Mouse (Mus musculus): ENCODE data around the gene Kng1. TPM values are rescaled to one million over a fixed set of nuclear protein-coding genes. Genes with fewer than 3 reads are reported as not detected.
"Not testable (repeated sequence)": the region's sequence is repeated elsewhere in the genome, so short reads cannot be mapped to it uniquely, and the experiment has no call there.

Gene Kng1
- polyA plus RNA-seq, 1 experiment from 2014 or later, result 0.47 TPM

DNA sequence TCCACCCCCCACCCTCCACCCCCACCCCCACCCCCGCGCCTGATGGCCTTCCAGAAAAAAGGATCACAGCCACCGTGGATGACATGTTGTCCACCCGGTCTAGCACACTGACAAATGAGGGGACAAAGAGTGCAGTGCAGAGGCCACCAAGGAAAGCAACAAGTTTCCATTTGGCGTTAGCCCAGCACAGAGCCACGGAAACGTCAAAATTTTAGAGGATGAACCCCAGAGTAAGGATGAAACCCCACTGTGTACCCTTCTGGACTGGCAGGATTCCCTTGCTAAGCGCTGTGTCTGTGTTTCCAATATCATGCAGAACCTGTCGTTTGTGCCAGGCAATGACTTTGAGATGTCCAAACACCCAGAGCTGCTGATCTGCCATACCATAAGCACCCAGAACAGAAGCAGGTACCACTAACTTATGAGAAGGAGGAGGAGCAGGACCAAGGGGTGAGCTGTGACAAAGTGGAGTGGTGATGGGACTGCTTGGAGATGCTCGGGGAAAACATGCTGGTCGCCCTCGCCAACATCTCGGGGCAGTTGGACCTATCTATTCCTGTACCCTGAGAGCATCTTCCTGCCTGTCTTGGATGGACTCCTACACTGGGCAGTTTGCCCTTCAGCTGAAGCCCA lies 35.8 kb downstream of the Kng1 start:
- Histone ChIP-seq H3K4me3 (ENCODE audit: low read depth, low read length) (no peak overlapping the region), H3K4me2 (replicated peaks; ENCODE audit: low read depth, low read length) (no peak overlapping the region), H3K27ac (ENCODE audit: low read length) (no peak overlapping the region), H3K9ac (replicated peaks; ENCODE audit: low read depth) (no peak overlapping the region), H3K4me1 (ENCODE audit: insufficient read depth, low read depth, low read length) (no peaks in the 10 kb centered on the region), H3K27me3 (replicated peaks; ENCODE audit: insufficient read depth, low read length) (no peaks in the 10 kb centered on the region), H3K36me3 (ENCODE audit: insufficient read depth, low read length) (no peaks in the 10 kb centered on the region), H3K9me3 (ENCODE audit: low read length) (no peaks in the 10 kb centered on the region)
- ATAC-seq, result no peak
- DNase-seq (ENCODE audit: low spot score), result no peak
- WGBS, result 68% methylated on average over 13 of the region's 13 CpGs
- TF ChIP-seq EP300 (IDR thresholded peaks at IDR 0.05), result no peak
- no peak for TF ChIP-seq CTCF (IDR thresholded peaks at IDR 0.05)

DNA sequence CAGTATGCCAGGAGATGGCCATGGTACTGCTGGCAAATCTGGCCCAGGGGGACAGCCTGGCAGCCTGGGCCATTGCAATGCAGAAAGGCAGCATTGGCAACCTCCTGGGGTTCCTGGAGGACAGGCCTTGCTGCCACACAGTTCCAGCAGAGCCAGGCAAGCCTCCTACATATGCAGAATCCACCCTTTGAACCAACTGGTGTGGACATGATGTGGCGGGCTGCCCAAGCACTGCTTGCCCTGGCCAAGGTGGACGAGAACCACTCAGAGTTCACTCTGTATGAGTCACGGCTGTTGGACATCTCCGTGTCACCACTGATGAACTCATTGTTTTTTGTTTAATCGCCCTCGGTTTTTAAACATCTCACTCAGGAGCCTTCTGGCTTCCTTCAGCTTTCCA lies 36.5 kb downstream of the Kng1 start:
- no peaks in the 10 kb centered on the region for H3K4me1 ChIP-seq (ENCODE audit: insufficient read depth, low read depth, low read length)
- no peak overlapping the region for H3K4me2 ChIP-seq (replicated peaks; ENCODE audit: low read depth, low read length)
- no peak overlapping the region for H3K27ac ChIP-seq (ENCODE audit: low read length)
- no peaks in the 10 kb centered on the region for H3K36me3 ChIP-seq (ENCODE audit: insufficient read depth, low read length)
- no peak overlapping the region for H3K9ac ChIP-seq (replicated peaks; ENCODE audit: low read depth)
- ATAC-seq, result no peak
- no peaks in the 10 kb centered on the region for H3K9me3 ChIP-seq (ENCODE audit: low read length)
- TF ChIP-seq EP300 (IDR thresholded peaks at IDR 0.05), result no peak
- H3K4me3 ChIP-seq (ENCODE audit: low read depth, low read length), result no peak overlapping the region
- 69% methylated on average over 6 of the region's 6 CpGs for WGBS
- no peaks in the 10 kb centered on the region for H3K27me3 ChIP-seq (replicated peaks; ENCODE audit: insufficient read depth, low read length)
- no peak for DNase-seq (ENCODE audit: low spot score)

DNA sequence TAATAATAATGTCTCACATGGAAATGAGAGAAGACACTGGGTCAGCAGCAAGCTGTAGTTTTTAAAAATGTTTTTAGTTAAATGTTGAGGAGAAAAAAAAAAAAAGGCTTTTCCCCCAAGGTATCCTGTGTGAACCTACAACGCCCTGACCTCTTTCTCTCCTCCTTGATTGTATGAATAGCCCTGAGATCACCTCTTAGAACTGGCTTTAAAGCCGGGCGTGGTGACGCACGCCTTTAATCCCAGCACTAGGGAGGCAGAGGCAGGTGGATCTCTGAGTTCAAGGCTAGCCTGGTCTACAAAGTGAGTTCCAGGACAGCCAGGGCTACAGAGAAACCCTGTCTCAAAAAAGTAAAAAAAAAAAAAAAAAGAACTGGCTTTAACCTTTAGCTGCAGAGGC lies 37.9 kb downstream of the Kng1 start:
- not testable (repeated sequence) for H3K27me3 ChIP-seq (replicated peaks; ENCODE audit: insufficient read depth, low read length); ATAC-seq; H3K4me1 ChIP-seq (ENCODE audit: insufficient read depth, low read depth, low read length); H3K4me2 ChIP-seq (replicated peaks; ENCODE audit: low read depth, low read length); H3K9ac ChIP-seq (replicated peaks; ENCODE audit: low read depth); H3K27ac ChIP-seq (ENCODE audit: low read length); DNase-seq (ENCODE audit: low spot score); H3K36me3 ChIP-seq (ENCODE audit: insufficient read depth, low read length); H3K4me3 ChIP-seq (ENCODE audit: low read depth, low read length); H3K9me3 ChIP-seq (ENCODE audit: low read length)
- WGBS, result 88% methylated on average over 5 of the region's 5 CpGs

DNA sequence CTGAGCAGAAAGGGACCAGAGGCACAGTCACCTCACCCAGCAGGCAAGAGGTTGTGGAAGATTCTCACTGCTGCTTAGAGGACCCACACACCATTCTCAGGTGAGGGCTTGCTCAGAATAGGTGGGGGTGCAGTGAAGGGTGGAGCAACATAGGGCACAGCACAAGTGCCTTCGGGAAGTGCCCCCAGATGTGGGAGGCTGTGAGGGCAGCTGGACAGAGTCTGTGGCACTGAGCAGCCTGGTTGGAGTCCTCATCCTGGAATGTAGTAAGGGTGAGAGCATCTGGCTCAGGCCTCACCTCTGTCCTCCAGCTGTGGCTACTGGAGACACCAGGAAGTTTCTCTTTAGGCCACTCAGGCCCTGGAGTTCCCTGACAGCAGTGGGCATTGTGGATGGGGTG lies 39.2 kb downstream of the Kng1 start:
- not testable (repeated sequence) for ATAC-seq; H3K27me3 ChIP-seq (replicated peaks; ENCODE audit: insufficient read depth, low read length); H3K4me1 ChIP-seq (ENCODE audit: insufficient read depth, low read depth, low read length); H3K27ac ChIP-seq (ENCODE audit: low read length); H3K4me3 ChIP-seq (ENCODE audit: low read depth, low read length); DNase-seq (ENCODE audit: low spot score); H3K9me3 ChIP-seq (ENCODE audit: low read length); H3K36me3 ChIP-seq (ENCODE audit: insufficient read depth, low read length); H3K4me2 ChIP-seq (replicated peaks; ENCODE audit: low read depth, low read length); H3K9ac ChIP-seq (replicated peaks; ENCODE audit: low read depth)
- 83% methylated on average over 1 of the region's 1 CpGs for WGBS

DNA sequence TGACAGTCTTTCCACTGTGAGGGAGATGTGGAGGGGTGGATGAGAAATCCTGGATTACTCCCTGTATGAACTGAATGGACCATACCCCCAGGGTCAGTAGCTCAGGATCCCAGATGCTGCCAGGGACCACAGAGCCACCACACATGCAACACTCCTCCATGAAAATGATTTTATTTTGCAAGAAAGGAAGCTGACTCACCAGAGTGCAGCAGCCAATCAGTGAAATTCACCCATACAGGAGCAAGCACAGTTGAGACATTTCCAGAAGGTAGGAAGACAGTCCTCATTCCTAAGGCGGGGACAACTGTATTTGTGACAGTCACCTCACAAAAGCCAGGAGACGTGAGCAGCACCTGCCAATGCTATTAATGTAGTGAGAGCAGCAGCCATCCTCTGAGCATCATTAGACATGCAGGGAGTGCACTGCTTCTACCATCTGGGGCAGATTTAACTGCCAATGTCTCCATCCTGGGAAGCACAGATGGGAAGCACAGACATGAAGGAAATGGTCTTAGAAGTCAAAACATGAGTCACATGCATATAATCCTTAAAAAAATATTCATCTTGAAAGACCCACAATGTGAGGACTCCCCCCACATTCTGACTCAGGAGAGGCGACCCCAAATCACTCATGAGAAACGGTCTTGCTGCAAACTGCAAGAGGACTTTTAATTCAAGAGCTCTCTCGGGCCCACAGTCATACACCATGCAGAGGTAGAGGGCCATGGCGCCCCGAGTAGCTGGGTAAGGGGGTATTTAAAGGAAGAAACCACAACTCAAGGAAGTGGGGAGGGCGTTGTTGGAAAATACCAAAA lies 39.8 kb downstream of the Kng1 start:
- H3K27ac ChIP-seq (ENCODE audit: low read length); DNase-seq (ENCODE audit: low spot score); H3K27me3 ChIP-seq (replicated peaks; ENCODE audit: insufficient read depth, low read length); H3K36me3 ChIP-seq (ENCODE audit: insufficient read depth, low read length); H3K4me2 ChIP-seq (replicated peaks; ENCODE audit: low read depth, low read length); ATAC-seq; H3K4me3 ChIP-seq (ENCODE audit: low read depth, low read length); H3K9ac ChIP-seq (replicated peaks; ENCODE audit: low read depth); H3K9me3 ChIP-seq (ENCODE audit: low read length); H3K4me1 ChIP-seq (ENCODE audit: insufficient read depth, low read depth, low read length): not testable (repeated sequence)
- 78% methylated on average over 8 of the region's 8 CpGs for WGBS

DNA sequence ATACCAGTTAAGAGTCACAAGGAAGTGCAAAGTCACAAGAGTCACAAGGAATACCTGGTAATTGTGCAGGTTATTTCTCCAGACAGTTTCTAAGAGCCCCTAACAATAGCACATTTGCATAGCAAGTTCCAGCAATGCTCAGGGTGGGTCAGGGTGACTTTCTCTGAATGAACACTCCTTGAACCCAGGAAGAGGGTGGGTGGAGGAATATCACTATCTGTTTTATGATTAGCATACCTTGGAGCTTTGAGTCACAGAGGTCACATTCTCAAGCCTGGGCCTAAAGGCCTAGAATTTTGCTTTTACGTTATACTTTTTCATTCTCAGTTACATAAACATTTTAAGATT lies 40.4 kb downstream of the Kng1 start:
- not testable (repeated sequence) for H3K27me3 ChIP-seq (replicated peaks; ENCODE audit: insufficient read depth, low read length); H3K4me2 ChIP-seq (replicated peaks; ENCODE audit: low read depth, low read length); DNase-seq (ENCODE audit: low spot score); H3K9me3 ChIP-seq (ENCODE audit: low read length); H3K36me3 ChIP-seq (ENCODE audit: insufficient read depth, low read length); ATAC-seq; H3K27ac ChIP-seq (ENCODE audit: low read length); H3K4me1 ChIP-seq (ENCODE audit: insufficient read depth, low read depth, low read length); H3K4me3 ChIP-seq (ENCODE audit: low read depth, low read length); H3K9ac ChIP-seq (replicated peaks; ENCODE audit: low read depth)
- 89% methylated on average over 1 of the region's 1 CpGs for WGBS

DNA sequence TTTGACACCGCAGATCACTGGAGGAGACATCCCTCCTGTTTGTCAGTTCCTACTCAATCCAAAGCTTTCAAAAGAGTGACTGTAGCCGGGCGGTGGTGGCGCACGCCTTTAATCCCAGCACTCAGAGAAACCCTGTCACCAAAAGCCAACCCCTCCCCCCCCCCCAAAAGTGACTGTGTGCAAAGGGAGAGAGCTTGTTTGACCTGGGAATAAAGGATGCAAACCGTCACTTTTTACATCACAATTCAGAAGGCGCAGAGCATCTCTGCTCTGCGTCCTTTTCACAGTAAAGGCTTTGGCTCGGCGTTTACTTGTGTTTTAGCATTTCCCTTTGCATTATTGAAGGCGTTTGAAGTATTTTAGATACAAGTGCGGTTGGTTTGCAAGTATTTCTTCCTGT lies 42.0 kb downstream of the Kng1 start:
- Histone ChIP-seq H3K9me3 (ENCODE audit: low read length) (no peaks in the 10 kb centered on the region), H3K4me2 (replicated peaks; ENCODE audit: low read depth, low read length) (peak overlapping the region; percentile 52), H3K36me3 (ENCODE audit: insufficient read depth, low read length) (no peaks in the 10 kb centered on the region), H3K27ac (ENCODE audit: low read length) (no peak overlapping the region), H3K9ac (replicated peaks; ENCODE audit: low read depth) (no peak overlapping the region), H3K4me3 (ENCODE audit: low read depth, low read length) (peak overlapping the region; percentile 27), H3K4me1 (ENCODE audit: insufficient read depth, low read depth, low read length) (peaks cover 3% of the 10 kb centered on the region; the same call in 1 of the 2 replicates), H3K27me3 (replicated peaks; ENCODE audit: insufficient read depth, low read length) (no peaks in the 10 kb centered on the region)
- DNase-seq (ENCODE audit: low spot score) (no peak), ATAC-seq (no peak)
- TF ChIP-seq EP300 (IDR thresholded peaks at IDR 0.05) (no peak), CTCF (IDR thresholded peaks at IDR 0.05) (no peak)
- WGBS, result 20% methylated on average over 12 of the region's 12 CpGs
